Mouse (Mus musculus): Measurements from ENCODE around the gene Fam49a. TPM values are rescaled to one million over a fixed set of nuclear protein-coding genes. Genes with fewer than 3 reads are reported as not detected.

Gene Fam49a
- polyA plus RNA-seq, 1 experiment from 2014 or later, result 12.6 TPM

DNA sequence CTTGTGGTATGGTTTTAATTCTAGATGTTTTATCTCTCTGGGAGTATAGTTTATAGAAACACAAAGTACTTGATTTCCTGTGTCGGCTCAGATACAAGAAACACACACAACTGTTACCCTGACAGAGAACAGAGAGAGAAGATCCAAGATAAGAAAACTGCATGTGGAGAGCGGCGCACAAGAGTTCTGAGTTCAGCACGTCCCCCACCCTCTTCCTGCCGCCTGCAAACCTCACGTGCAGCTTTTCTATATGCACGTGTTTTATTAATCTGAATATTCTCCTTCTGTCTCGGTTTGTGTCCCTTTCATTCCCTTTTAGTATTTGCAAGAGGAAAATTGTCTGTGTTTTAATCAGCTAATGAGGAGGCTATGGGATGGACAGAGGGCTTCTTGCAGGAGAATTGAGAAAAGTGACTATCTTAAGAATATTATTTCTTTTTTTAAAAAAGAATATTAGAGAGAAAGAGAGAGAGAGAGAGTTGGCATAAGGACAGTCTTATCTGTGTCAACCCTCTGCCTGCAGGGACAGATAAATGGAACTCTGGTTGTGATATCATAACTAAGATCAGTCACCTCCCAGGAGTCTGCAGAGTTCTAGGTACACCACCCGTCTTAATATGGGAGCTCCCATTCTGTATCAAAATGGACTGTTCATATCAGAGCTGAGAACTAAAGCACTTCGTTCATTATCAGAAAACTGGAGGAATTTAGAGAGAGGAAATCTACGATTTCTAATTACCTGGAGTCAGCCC is 111.3 kb downstream of the Fam49a start:
- Histone ChIP-seq H3K9me3 (replicated peaks; ENCODE audit: control insufficient read depth, low read length) (no peaks in the 10 kb centered on the region), H3K4me1 (ENCODE audit: control insufficient read depth, insufficient read depth, low read length) (no peaks in the 10 kb centered on the region), H3K27me3 (ENCODE audit: control insufficient read depth, insufficient read depth, low read length) (no peaks in the 10 kb centered on the region), H3K27ac (ENCODE audit: low read length) (no peak overlapping the region), H3K9ac (ENCODE audit: low read length) (no peak overlapping the region), H3K4me2 (ENCODE audit: low read depth, low read length) (no peak overlapping the region), H3K4me3 (replicated peaks; ENCODE audit: low read length) (no peak overlapping the region), H3K36me3 (ENCODE audit: control insufficient read depth, insufficient read depth, low read length) (0 out of 2 replicates have a peak, but pooled peaks cover 3% of the 10 kb centered on the region)
- no peak for ATAC-seq (ENCODE audit: insufficient read depth, low FRiP score)
- WGBS, result 66% methylated on average over 11 of the region's 11 CpGs

DNA sequence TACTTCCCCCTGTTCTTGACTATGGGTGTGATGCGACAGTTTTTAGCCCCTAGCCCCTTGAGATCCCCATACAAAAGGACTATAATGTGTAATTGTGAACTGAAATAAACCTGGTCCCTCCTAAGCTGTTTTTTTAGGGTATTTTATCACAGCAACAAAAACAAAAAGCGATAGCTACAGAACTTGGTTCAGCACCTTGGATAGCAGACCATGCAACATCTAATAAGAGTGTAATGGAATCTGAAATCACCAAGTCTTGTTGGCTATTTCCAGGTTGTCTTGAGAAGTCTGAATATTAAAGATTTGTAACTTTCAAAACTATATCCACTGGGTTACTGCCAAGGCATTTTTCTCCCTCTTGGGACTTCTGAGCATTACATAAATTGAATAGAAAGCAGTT is 117.1 kb downstream of the Fam49a start:
- no peaks in the 10 kb centered on the region for H3K36me3 ChIP-seq (ENCODE audit: control insufficient read depth, insufficient read depth, low read length)
- H3K4me1 ChIP-seq (ENCODE audit: control insufficient read depth, insufficient read depth, low read length), result no peaks in the 10 kb centered on the region
- no peak overlapping the region for H3K4me2 ChIP-seq (ENCODE audit: low read depth, low read length)
- H3K27ac ChIP-seq (ENCODE audit: low read length), result no peak overlapping the region
- ATAC-seq (ENCODE audit: insufficient read depth, low FRiP score), result no peak
- no peak overlapping the region for H3K4me3 ChIP-seq (replicated peaks; ENCODE audit: low read length)
- no peak overlapping the region for H3K9ac ChIP-seq (ENCODE audit: low read length)
- no peaks in the 10 kb centered on the region for H3K27me3 ChIP-seq (ENCODE audit: control insufficient read depth, insufficient read depth, low read length)
- no peaks in the 10 kb centered on the region for H3K9me3 ChIP-seq (replicated peaks; ENCODE audit: control insufficient read depth, low read length)
- 50% methylated on average over 2 of the region's 2 CpGs for WGBS

- WGBS, result 74% methylated on average over 1 of the region's 1 CpGs
- Histone ChIP-seq H3K4me2 (ENCODE audit: low read depth, low read length) (no peak overlapping the region), H3K9me3 (replicated peaks; ENCODE audit: control insufficient read depth, low read length) (no peaks in the 10 kb centered on the region), H3K4me3 (replicated peaks; ENCODE audit: low read length) (no peak overlapping the region), H3K9ac (ENCODE audit: low read length) (no peak overlapping the region), H3K27me3 (ENCODE audit: control insufficient read depth, insufficient read depth, low read length) (no peaks in the 10 kb centered on the region), H3K4me1 (ENCODE audit: control insufficient read depth, insufficient read depth, low read length) (no peaks in the 10 kb centered on the region), H3K27ac (ENCODE audit: low read length) (no peak overlapping the region), H3K36me3 (ENCODE audit: control insufficient read depth, insufficient read depth, low read length) (no peaks in the 10 kb centered on the region)
- no peak for ATAC-seq (ENCODE audit: insufficient read depth, low FRiP score)
Measured at GRCm38 (mm10) chr12:12389271-12389670, 127.3 kb downstream of the Fam49a start.

DNA sequence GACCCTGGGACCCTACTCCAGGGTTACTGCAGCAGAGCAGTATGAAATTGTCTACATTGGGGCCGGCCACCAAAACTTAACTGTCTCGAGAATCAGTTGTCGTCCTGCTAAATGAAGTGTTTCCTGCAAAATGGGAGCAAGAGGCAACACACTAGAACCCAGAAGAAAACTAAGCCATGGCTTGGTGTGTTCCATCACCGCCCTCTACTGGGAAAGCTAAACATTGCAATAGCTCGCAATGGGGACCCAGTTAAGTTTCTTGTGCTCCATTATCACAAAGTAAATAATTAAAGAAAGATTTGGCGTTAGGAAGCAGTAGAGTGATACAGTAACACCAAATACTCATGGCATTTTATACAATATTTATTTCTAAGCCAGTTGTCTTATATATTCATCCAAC is 134.3 kb downstream of the Fam49a start:
- Histone ChIP-seq H3K9ac (ENCODE audit: low read length) (no peak overlapping the region), H3K4me1 (ENCODE audit: control insufficient read depth, insufficient read depth, low read length) (0 out of 2 replicates have a peak, but pooled peaks cover under 1% of the 10 kb centered on the region), H3K27me3 (ENCODE audit: control insufficient read depth, insufficient read depth, low read length) (no peaks in the 10 kb centered on the region), H3K4me2 (ENCODE audit: low read depth, low read length) (no peak overlapping the region), H3K4me3 (replicated peaks; ENCODE audit: low read length) (no peak overlapping the region), H3K36me3 (ENCODE audit: control insufficient read depth, insufficient read depth, low read length) (no peaks in the 10 kb centered on the region), H3K9me3 (replicated peaks; ENCODE audit: control insufficient read depth, low read length) (no peaks in the 10 kb centered on the region), H3K27ac (ENCODE audit: low read length) (no peak overlapping the region)
- 13% methylated on average over 6 of the region's 6 CpGs for WGBS
- ATAC-seq (ENCODE audit: insufficient read depth, low FRiP score), result no peak

- H3K9ac ChIP-seq (ENCODE audit: low read length), result no peak overlapping the region
- ATAC-seq (ENCODE audit: insufficient read depth, low FRiP score), result no peak; the same call in 1 of the 2 replicates
- no peaks in the 10 kb centered on the region for H3K36me3 ChIP-seq (ENCODE audit: control insufficient read depth, insufficient read depth, low read length)
Measured at GRCm38 (mm10) chr12:12401051-12401465, 139.1 kb downstream of the Fam49a start.

GRCm38 (mm10) chr12:12401504-12401903 is 139.6 kb downstream of the Fam49a start:
- Histone ChIP-seq H3K27me3 (ENCODE audit: control insufficient read depth, insufficient read depth, low read length) (no peaks in the 10 kb centered on the region), H3K27ac (ENCODE audit: low read length) (no peak overlapping the region), H3K36me3 (ENCODE audit: control insufficient read depth, insufficient read depth, low read length) (no peaks in the 10 kb centered on the region), H3K9me3 (replicated peaks; ENCODE audit: control insufficient read depth, low read length) (no peaks in the 10 kb centered on the region), H3K4me3 (replicated peaks; ENCODE audit: low read length) (peak overlapping the region; percentile 32), H3K4me1 (ENCODE audit: control insufficient read depth, insufficient read depth, low read length) (peaks cover 7% of the 10 kb centered on the region; the same call in 1 of the 2 replicates), H3K4me2 (ENCODE audit: low read depth, low read length) (peak overlapping the region; percentile 59), H3K9ac (ENCODE audit: low read length) (0 out of 2 replicates have a peak overlapping the region, but pooled peaks have one; percentile 31)
- ATAC-seq (ENCODE audit: insufficient read depth, low FRiP score), result peak; percentile 40; the same call in 1 of the 2 replicates
- WGBS, result 16% methylated on average over 15 of the region's 15 CpGs

More at GRCm38 (mm10) chr12:12401051-12401465, 139.1 kb downstream of the Fam49a start:
- Histone ChIP-seq H3K4me1 (ENCODE audit: control insufficient read depth, insufficient read depth, low read length) (peaks cover 7% of the 10 kb centered on the region; the same call in 1 of the 2 replicates), H3K27me3 (ENCODE audit: control insufficient read depth, insufficient read depth, low read length) (no peaks in the 10 kb centered on the region), H3K4me2 (ENCODE audit: low read depth, low read length) (peak overlapping the region; percentile 59), H3K27ac (ENCODE audit: low read length) (no peak overlapping the region), H3K9me3 (replicated peaks; ENCODE audit: control insufficient read depth, low read length) (no peaks in the 10 kb centered on the region), H3K4me3 (replicated peaks; ENCODE audit: low read length) (peak overlapping the region; percentile 32)
- 29% methylated on average over 9 of the region's 9 CpGs for WGBS

DNA sequence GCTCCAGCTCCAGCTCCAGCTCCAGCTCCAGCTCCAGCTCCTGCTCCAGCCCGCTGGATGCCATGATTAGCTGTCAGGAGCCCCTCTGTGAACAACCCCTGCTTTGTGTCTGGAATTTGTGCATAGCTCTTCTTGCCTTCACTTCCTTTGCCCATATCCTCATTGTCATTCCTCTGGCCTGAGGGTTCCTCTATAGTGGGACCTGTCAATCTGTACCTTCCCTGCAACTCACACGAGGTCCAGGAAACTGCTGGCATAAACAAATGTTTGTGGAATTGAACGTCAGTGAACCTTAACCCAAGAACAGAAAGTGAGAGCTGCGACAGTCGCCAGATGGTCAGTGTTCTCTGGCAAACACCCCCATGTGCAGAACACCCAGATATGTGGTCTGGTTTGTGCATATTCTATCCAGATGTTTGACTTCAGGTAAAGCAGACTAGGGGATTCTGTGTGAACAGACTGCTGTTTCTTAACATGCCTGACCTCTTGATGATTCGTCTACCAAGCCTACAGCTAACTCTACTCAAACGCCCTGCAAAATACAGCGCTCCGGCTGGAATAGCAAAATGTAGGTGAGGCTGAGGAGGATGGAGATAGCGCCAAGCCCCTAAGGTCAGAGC is 143.7 kb downstream of the Fam49a start:
- H3K27me3 ChIP-seq (ENCODE audit: control insufficient read depth, insufficient read depth, low read length), result no peaks in the 10 kb centered on the region
- H3K9me3 ChIP-seq (replicated peaks; ENCODE audit: control insufficient read depth, low read length), result no peaks in the 10 kb centered on the region
- WGBS, result 34% methylated on average over 10 of the region's 10 CpGs
- H3K9ac ChIP-seq (ENCODE audit: low read length), result no peak overlapping the region
- H3K4me2 ChIP-seq (ENCODE audit: low read depth, low read length), result 0 out of 2 replicates have a peak overlapping the region, but pooled peaks have one; percentile 19
- peak; percentile 23; the same call in 1 of the 2 replicates for ATAC-seq (ENCODE audit: insufficient read depth, low FRiP score)
- H3K27ac ChIP-seq (ENCODE audit: low read length), result no peak overlapping the region
- peaks cover 7% of the 10 kb centered on the region; the same call in 1 of the 2 replicates for H3K4me1 ChIP-seq (ENCODE audit: control insufficient read depth, insufficient read depth, low read length)
- no peaks in the 10 kb centered on the region for H3K36me3 ChIP-seq (ENCODE audit: control insufficient read depth, insufficient read depth, low read length)
- H3K4me3 ChIP-seq (replicated peaks; ENCODE audit: low read length), result no peak overlapping the region

- no peak overlapping the region for H3K9ac ChIP-seq (ENCODE audit: low read length)
- no peaks in the 10 kb centered on the region for H3K27me3 ChIP-seq (ENCODE audit: control insufficient read depth, insufficient read depth, low read length)
- ATAC-seq (ENCODE audit: insufficient read depth, low FRiP score), result no peak
- H3K4me1 ChIP-seq (ENCODE audit: control insufficient read depth, insufficient read depth, low read length), result no peaks in the 10 kb centered on the region
- H3K9me3 ChIP-seq (replicated peaks; ENCODE audit: control insufficient read depth, low read length), result no peaks in the 10 kb centered on the region
- 66% methylated on average over 5 of the region's 5 CpGs for WGBS
- H3K4me3 ChIP-seq (replicated peaks; ENCODE audit: low read length), result no peak overlapping the region
- no peak overlapping the region for H3K4me2 ChIP-seq (ENCODE audit: low read depth, low read length)
- no peaks in the 10 kb centered on the region for H3K36me3 ChIP-seq (ENCODE audit: control insufficient read depth, insufficient read depth, low read length)
- no peak overlapping the region for H3K27ac ChIP-seq (ENCODE audit: low read length)
Measured at GRCm38 (mm10) chr12:12409044-12409443, 147.1 kb downstream of the Fam49a start.

- peak; percentile 21; the same call in 1 of the 2 replicates for ATAC-seq (ENCODE audit: insufficient read depth, low FRiP score)
- WGBS, result 41% methylated on average over 5 of the region's 5 CpGs
Measured at GRCm38 (mm10) chr12:12412674-12413073, 150.7 kb downstream of the Fam49a start.

More at GRCm38 (mm10) chr12:12412674-12413073, 150.7 kb downstream of the Fam49a start:
- H3K4me2 ChIP-seq (ENCODE audit: low read depth, low read length), result no peak overlapping the region
- no peaks in the 10 kb centered on the region for H3K27me3 ChIP-seq (ENCODE audit: control insufficient read depth, insufficient read depth, low read length)
- H3K4me3 ChIP-seq (replicated peaks; ENCODE audit: low read length), result no peak overlapping the region
- no peaks in the 10 kb centered on the region for H3K4me1 ChIP-seq (ENCODE audit: control insufficient read depth, insufficient read depth, low read length)
- no peaks in the 10 kb centered on the region for H3K36me3 ChIP-seq (ENCODE audit: control insufficient read depth, insufficient read depth, low read length)
- H3K27ac ChIP-seq (ENCODE audit: low read length), result no peak overlapping the region
- no peak overlapping the region for H3K9ac ChIP-seq (ENCODE audit: low read length)
- H3K9me3 ChIP-seq (replicated peaks; ENCODE audit: control insufficient read depth, low read length), result no peaks in the 10 kb centered on the region

All from stomach, embryonic 16.5 days (tissue).